Mouse (Mus musculus): ENCODE results near the gene Cpsf7. TPM values are rescaled to one million over a fixed set of nuclear protein-coding genes. Genes with fewer than 3 reads are reported as not detected.

Cpsf7 gene
- 131 TPM for total RNA-seq (2023)

DNA sequence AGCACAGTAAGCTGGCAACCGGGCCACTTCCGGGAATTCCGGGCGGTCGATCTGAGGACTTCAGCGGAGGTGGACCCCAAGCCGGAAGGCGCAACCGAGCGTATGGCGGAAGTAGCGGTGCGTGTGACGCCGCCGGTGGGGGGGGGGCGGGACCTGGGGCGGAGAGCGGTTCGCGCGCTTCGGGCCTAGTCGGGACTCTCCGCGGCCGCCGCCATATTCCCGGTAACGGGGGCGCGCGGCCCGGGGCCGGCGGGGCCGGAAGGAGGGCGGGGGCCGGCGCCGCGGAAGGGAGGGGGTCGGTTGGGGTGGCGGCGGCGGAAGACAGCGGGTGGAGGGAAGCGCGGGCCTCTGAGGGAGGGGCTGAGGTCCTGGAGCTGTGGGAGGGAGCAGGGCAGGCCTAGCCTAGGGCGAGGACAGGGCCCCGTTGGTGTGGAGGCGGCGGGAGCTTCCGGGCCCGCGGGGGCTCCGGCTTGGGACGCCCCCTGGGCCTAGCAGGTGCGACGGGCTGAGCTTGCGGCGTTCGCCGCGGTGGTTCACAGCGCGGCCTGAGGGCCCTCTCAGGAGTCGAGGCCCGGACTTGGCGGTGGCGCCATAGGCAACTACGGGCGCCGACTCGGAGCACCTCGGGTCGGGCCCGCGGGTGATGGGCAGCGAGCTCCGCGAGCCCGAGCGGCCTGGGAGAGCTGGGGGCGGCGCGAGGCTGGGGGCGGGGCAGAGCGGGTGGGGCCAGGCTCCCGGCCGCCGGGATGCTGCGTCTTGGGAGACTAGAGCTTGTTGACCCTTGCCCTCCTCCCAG lies at the start of gene Cpsf7:
Gene Cpsf7 (plus strand): TSS at position 161 of the 796 bp plus-strand sequence.

DNA sequence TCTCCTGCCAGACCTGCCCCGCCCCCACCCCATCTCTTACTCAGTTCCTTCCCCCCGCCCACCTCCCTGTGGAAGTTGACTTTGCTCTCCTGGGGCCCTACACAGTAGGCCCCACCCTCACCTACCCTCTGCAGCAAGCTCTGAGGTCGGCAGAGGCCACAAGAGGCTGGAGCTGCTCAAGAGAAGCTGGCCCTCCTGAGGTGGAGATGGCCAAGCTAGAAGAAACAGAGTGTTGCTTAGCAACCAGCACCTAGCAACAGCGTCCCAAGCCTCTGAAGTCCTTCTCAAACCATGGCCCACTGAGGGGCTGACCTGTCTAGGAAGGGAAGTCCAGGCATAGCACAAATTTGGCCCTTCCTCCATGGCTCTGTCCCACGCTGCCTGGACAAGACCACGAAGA lies 42.4 kb upstream of the Cpsf7 start, which contains the start of gene Ppp1r32:
Gene Ppp1r32 (minus strand): TSS at position 226 of the 400 bp plus-strand sequence.

DNA sequence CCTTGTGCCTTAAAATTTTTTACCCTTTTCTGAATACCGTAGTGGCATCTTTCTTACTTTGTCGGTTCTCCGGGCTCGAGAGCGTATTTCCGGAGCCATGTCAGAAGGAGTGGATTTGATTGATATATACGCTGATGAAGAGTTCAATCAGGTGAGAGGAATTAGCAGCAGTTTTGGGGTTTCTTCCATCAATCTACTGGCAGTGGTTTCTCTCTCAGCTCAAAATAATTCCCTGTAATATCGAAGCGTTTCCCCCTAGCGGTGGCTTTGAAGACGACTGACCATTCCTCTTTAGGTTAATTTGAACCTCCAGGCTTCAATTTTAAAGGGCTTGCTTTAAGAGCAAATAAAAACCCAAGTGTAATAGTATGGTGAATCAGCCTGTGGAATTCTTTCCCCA lies 844 bp downstream of the Cpsf7 start, which contains the start of gene Sdhaf2:
Gene Sdhaf2 (minus strand): TSS at position 233 of the 400 bp plus-strand sequence.

DNA sequence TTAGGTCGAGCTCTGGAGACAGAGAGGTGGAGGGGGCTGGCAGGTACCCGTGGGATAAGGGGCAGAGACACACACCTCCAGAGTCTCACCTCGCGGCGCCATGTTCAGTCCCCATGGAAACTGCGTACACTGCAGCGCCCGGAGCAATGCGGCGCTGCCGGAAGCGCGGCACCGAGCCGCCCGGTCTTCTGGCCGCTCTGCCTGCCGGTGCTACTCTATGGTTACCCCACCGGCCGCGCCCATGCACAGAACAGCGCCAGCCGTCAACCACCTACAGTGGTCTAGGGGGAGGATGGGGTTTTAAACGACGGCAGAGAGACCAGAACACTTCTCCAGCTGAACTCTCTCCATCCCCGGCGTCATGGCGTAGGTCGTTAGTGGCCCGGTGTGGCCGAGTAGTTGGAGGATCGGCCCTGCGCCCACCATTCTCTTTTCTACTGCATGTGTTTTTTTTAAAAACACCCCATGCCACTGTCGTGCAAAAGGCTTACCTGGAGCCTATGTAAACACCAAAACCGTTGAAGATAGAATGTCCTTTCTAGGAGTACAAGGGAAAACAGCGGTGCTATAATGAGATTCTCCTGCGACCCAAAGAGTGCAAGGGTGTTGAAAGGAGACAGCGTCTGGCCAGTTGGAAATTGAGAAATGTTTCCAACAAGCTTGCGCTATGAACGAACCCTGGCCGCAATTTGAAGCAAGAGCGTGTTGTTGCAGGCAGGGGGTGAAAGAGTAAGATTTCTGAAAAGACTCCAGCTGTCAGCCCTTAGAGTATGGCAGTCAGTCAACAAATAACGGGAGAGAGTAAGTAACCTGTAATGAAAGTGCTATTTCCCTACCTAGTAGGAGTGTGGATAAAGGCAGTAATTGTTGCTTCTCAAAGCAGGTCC lies 30.8 kb downstream of the Cpsf7 start, which contains the start of gene Tmem216:
Gene Tmem216 (minus strand): TSS at position 615 of the 887 bp plus-strand sequence.

DNA sequence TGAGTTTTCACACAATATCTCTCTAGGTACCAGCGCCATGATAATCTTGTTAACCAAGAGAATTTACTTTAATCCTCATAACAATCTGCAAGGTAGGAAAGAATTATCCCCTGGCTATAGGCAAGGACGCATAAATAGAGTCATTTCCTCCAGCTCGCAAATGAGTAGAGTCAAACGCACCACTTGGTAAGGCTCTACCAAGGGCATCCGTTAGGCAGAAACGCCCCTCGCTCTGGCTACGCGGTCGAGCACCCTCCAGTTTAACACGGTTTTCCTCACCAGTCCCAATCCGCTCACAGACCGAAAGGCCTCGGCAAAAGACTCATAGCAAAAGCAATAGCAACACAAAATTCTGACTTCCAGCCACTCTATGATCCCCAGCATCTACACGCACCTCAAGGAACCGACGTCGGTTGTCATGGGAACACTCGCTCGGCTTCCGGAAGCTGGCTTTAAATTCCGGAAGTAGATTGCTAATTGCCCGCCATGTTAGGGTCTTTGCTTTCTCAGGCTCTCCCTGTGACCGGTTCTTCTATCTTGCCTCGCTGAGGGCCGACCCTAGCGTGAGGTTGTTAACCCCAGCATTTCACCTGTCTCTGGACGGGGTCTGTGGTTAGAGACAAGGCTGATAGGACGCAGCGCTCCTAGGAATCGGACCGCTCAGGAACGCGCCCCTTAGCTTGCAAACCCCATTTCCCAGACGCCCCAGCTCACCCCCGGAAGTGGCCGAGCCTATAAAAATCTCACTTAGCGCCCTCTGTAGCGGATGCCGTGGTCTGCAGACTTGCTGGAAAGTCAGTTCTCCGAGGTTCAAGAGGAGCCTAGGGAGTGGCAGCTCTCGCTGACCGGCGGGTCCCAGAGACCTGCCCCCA lies 51.9 kb downstream of the Cpsf7 start, which contains the start of the genes Cyb561a3 and Tmem138:
Gene Cyb561a3 (plus strand): TSS at position 483 of the 872 bp plus-strand sequence.
Gene Tmem138 (minus strand): TSS at position 673 of the 872 bp plus-strand sequence.

Other genes starting within 250 kb of the Cpsf7 start
- gene Dagla, start 220.4 kb upstream of the Cpsf7 start, total RNA-seq (2023), result not detected
- not detected for gene Syt7, start 136.2 kb upstream of the Cpsf7 start, total RNA-seq (2023)
- gene Lrrc10b, start 67.8 kb upstream of the Cpsf7 start, total RNA-seq (2023), result not detected
- gene Ppp1r32, start 42.3 kb upstream of the Cpsf7 start, total RNA-seq (2023), result 10.7 TPM
- gene Sdhaf2, start 876 bp downstream of the Cpsf7 start, total RNA-seq (2023), result 51.1 TPM
- gene Tmem216, start 31.0 kb downstream of the Cpsf7 start, total RNA-seq (2023), result 8.0 TPM
- gene Cyb561a3, start 51.9 kb downstream of the Cpsf7 start, total RNA-seq (2023), result 34.7 TPM
- gene Tmem138, start 52.1 kb downstream of the Cpsf7 start, total RNA-seq (2023), result 6.6 TPM
- 211 TPM for gene Ddb1, start 80.1 kb downstream of the Cpsf7 start, total RNA-seq (2023)
- gene Tkfc, start 80.4 kb downstream of the Cpsf7 start, total RNA-seq (2023), result 7.0 TPM
- 7.6 TPM for gene Vwce, start 108.9 kb downstream of the Cpsf7 start, total RNA-seq (2023)
- not detected for gene Pga5, start 152.8 kb downstream of the Cpsf7 start, total RNA-seq (2023)
- gene Vps37c, start 163.5 kb downstream of the Cpsf7 start, total RNA-seq (2023), result 18.1 TPM
- 143 TPM for gene Cd5, start 213.7 kb downstream of the Cpsf7 start, total RNA-seq (2023)